Mouse (Mus musculus): Measurements from ENCODE around the gene Fbll1. TPM values are rescaled to one million over a fixed set of nuclear protein-coding genes. Genes with fewer than 3 reads are reported as not detected.

Gene Fbll1
- total and polyA plus RNA-seq, 2 experiments, result not detected

DNA sequence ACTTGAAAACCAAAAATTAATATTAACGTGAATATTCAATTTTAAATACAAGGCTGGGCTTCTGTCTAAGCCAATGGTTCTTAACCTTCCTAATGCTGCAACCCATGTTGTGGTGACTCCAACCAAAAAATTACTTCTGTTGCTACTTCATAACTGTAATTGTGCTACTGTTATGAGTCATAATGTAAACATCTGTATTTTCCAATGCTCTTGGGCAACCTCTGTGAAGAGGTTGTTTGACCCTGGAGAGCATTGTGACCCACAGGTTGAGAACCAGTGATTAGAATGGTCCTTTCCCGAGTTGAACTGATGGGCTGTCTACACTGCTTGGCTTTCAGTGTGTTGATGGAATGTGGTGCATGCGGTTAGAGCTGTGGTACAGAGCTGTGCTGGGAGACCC is 22.2 kb downstream of the Fbll1 start:
- TF ChIP-seq CTCF (IDR thresholded peaks at IDR 0.05; ENCODE audit: low read depth, low read length), result no peak

DNA sequence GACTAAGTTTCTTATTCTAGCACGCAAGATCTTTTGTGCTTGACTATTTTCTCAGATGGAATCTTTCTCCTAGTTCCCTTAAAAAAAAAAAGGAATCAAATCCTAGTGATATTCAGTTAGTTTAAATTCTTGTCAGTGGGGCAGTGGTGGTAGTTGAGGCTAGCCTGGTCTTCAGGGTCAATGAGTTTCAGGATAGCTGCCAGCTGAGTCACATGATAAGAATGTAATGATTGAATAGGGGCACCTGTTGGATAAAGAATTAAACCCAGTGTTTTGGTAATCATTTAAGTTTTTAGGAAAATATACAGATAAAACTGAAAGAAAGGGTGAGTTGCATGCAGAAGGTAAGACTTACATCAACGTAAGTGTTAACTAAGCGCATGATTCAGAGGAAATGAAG is 23.1 kb downstream of the Fbll1 start:
- peaks cover 43% of the 10 kb centered on the region for H3K36me3 ChIP-seq (ENCODE audit: control insufficient read depth, insufficient read depth, low read length)
- no peak for DNase-seq (ENCODE audit: extremely low read depth, low read depth, low spot score)
- TF ChIP-seq CTCF (IDR thresholded peaks at IDR 0.05; ENCODE audit: low read depth, low read length) (no peak), POLR2A (IDR thresholded peaks at IDR 0.05; ENCODE audit: extremely low read depth, insufficient read depth, low read length) (no peak)
- H3K4me3 ChIP-seq (ENCODE audit: insufficient read depth, low read depth, low read length), result no peak overlapping the region
- no peak overlapping the region for H3K9ac ChIP-seq (ENCODE audit: low read depth, low read length)
- H3K4me1 ChIP-seq (ENCODE audit: control insufficient read depth, insufficient read depth, low read length), result peaks cover 6% of the 10 kb centered on the region
- H3K27me3 ChIP-seq (ENCODE audit: control insufficient read depth, insufficient read depth, low read length), result no peaks in the 10 kb centered on the region
- H3K79me2 ChIP-seq (ENCODE audit: control insufficient read depth, insufficient read depth, low read length), result peaks cover 21% of the 10 kb centered on the region; the same call in 1 of the 2 replicates
- no peak overlapping the region for H3K27ac ChIP-seq (replicated peaks; ENCODE audit: insufficient read depth, low read depth, low read length)
- 96% methylated on average over 3 of the region's 3 CpGs for WGBS

More for the DNA sequence above, 22.2 kb downstream of the Fbll1 start:
- Histone ChIP-seq H3K4me1 (ENCODE audit: control insufficient read depth, insufficient read depth, low read length) (no peaks in the 10 kb centered on the region), H3K4me3 (ENCODE audit: insufficient read depth, low read depth, low read length) (no peak overlapping the region), H3K27me3 (ENCODE audit: control insufficient read depth, insufficient read depth, low read length) (no peaks in the 10 kb centered on the region), H3K27ac (replicated peaks; ENCODE audit: insufficient read depth, low read depth, low read length) (no peak overlapping the region), H3K9ac (ENCODE audit: low read depth, low read length) (no peak overlapping the region), H3K36me3 (ENCODE audit: control insufficient read depth, insufficient read depth, low read length) (peaks cover 45% of the 10 kb centered on the region), H3K79me2 (ENCODE audit: control insufficient read depth, insufficient read depth, low read length) (peaks cover 13% of the 10 kb centered on the region; the same call in 1 of the 2 replicates)
- WGBS, result 73% methylated on average over 3 of the region's 3 CpGs
- DNase-seq (ENCODE audit: extremely low read depth, low read depth, low spot score), result no peak

DNA sequence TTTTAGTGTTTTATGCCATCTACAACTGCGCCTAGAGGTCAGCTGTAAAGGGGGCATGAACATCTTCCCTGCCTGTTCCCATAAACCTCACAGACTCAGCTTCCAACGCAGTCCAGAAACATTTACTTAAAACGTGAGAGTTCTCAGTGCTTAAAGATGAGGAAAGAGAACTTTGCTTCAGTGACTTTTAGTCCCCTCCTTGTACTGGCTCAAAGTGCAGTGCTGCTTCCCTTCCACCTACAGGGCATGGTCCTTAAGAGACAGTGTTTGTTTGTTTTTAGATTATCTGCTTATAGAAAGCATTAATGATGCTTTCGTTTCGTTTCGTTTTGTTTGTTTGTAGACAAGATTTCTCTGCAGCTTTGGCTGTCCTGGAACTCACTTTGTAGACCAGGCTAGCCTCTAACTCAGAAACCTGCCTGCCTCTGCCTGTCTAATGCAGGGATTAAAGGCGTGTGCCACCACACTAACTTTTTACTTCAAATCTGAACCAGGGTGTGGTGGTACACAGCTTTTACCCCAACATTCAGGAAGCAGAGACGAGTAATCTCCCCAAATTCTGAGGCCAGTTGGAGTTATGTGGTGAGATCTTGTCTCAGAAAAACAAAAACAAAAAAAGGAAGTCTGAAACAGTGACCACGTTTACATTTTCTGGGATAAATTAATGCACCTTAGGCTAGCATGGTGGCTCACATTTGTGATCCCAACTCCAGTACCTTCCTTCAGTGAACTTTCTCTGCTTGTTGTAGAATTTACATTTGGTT is 27.8 kb downstream of the Fbll1 start:
- DNase-seq (ENCODE audit: extremely low read depth, low read depth, low spot score), result peak; percentile 75
- H3K4me1 ChIP-seq (ENCODE audit: control insufficient read depth, insufficient read depth, low read length), result peaks cover 9% of the 10 kb centered on the region
- WGBS, result 35% methylated on average over 9 of the region's 9 CpGs
- TF ChIP-seq POLR2A (IDR thresholded peaks at IDR 0.05; ENCODE audit: extremely low read depth, insufficient read depth, low read length), result no peak
- TF ChIP-seq CTCF (IDR thresholded peaks at IDR 0.05; ENCODE audit: low read depth, low read length), result no peak
- peak overlapping the region; percentile 56 for H3K9ac ChIP-seq (ENCODE audit: low read depth, low read length)
- H3K4me3 ChIP-seq (ENCODE audit: insufficient read depth, low read depth, low read length), result peak overlapping the region; percentile 80
- H3K36me3 ChIP-seq (ENCODE audit: control insufficient read depth, insufficient read depth, low read length), result peaks cover 4% of the 10 kb centered on the region; the same call in 1 of the 2 replicates
- peak overlapping the region; percentile 34; the same call in 1 of the 2 replicates for H3K27ac ChIP-seq (replicated peaks; ENCODE audit: insufficient read depth, low read depth, low read length)
- no peaks in the 10 kb centered on the region for H3K27me3 ChIP-seq (ENCODE audit: control insufficient read depth, insufficient read depth, low read length)
- peaks cover 25% of the 10 kb centered on the region; the same call in 1 of the 2 replicates for H3K79me2 ChIP-seq (ENCODE audit: control insufficient read depth, insufficient read depth, low read length)

DNA sequence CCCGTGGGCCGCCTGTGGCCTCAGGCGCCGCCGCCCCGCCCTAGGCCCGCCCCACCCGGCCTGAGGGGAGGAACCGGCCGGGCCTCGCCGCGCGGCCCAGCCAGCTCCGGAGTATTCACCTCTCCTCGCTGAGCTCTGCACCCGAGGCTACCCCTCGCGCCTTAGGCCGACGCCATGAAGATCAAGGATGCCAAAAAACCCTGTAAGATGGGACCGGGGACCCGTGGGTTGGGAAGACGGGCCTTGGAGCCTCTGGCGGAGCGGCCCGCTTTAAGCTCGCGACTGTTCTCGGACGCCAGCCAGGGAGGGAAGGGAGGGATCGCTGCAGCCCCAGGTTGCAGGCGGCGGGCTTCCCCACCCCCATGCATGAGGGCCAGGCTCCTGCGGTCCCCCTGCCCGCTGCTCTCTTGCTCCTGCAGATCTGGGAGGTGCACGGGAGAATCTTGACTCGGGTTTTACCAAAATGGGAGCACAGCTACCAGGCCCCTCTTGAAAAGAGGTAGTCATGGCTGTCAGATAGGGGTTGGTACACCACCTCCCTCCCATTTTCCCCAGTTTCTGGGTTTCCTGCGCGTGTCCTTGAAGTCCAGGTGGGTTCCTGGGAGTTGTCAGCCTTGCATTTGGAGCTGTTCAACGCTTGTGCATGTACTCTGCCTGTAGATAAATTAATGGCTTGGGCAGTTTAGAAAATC is 28.8 kb downstream of the Fbll1 start:
- no peaks in the 10 kb centered on the region for H3K27me3 ChIP-seq (ENCODE audit: control insufficient read depth, insufficient read depth, low read length)
- peak overlapping the region; percentile 93 for H3K27ac ChIP-seq (replicated peaks; ENCODE audit: insufficient read depth, low read depth, low read length)
- H3K9ac ChIP-seq (ENCODE audit: low read depth, low read length), result peak overlapping the region; percentile 86
- H3K4me1 ChIP-seq (ENCODE audit: control insufficient read depth, insufficient read depth, low read length), result peaks cover 9% of the 10 kb centered on the region
- TF ChIP-seq CTCF (IDR thresholded peaks at IDR 0.05; ENCODE audit: low read depth, low read length) (no peak), POLR2A (IDR thresholded peaks at IDR 0.05; ENCODE audit: extremely low read depth, insufficient read depth, low read length) (peak; percentile 73; the same call in 1 of the 2 replicates)
- H3K4me3 ChIP-seq (ENCODE audit: insufficient read depth, low read depth, low read length), result peak overlapping the region; percentile 80
- H3K36me3 ChIP-seq (ENCODE audit: control insufficient read depth, insufficient read depth, low read length), result peaks cover 3% of the 10 kb centered on the region; the same call in 1 of the 2 replicates
- peaks cover 23% of the 10 kb centered on the region; the same call in 1 of the 2 replicates for H3K79me2 ChIP-seq (ENCODE audit: control insufficient read depth, insufficient read depth, low read length)
- DNase-seq (ENCODE audit: extremely low read depth, low read depth, low spot score), result peak; percentile 60
- under 1% methylated on average over 37 of the region's 41 CpGs for WGBS

DNA sequence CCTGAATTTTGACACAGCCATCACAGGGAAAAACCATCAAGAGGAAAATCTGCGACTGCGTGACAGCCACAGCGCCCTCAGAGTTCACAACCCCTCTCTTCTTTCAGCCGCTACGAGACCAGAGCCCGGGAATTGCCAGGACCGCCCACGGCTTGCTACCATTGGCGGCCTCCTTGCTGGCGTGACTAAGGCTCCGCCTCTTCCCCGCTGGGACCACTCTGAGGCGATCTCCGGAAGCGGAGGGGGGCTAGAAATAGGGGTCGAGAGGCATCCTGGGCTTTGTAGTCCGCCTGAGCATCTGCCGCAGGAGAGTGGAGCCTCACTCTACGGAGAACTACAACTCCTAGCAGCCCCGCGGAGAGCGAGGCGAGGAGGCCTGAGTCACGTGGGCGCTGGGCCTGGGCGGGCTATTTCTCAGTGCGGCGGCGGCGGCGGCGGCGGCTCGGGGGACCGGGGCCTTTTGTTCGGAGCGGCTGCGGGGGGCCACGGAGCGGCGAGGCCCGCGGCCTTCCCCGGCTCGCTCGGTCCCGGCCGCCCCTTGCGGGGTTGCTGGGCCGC is 29.4 kb downstream of the Fbll1 start, which contains the start of gene Pank3:
Gene Pank3, plus strand, starts transcription at position 297 of the 558 bp plus-strand sequence.
- Histone ChIP-seq H3K27me3 (ENCODE audit: control insufficient read depth, insufficient read depth, low read length) (no peaks in the 10 kb centered on the region), H3K27ac (replicated peaks; ENCODE audit: insufficient read depth, low read depth, low read length) (peak within 1 kb of the TSS; percentile 93), H3K36me3 (ENCODE audit: control insufficient read depth, insufficient read depth, low read length) (peaks cover 3% of the 10 kb centered on the region; the same call in 1 of the 2 replicates), H3K4me3 (ENCODE audit: insufficient read depth, low read depth, low read length) (peak within 1 kb of the TSS; percentile 80), H3K4me1 (ENCODE audit: control insufficient read depth, insufficient read depth, low read length) (peaks cover 9% of the 10 kb centered on the region), H3K9ac (ENCODE audit: low read depth, low read length) (peak within 1 kb of the TSS; percentile 86), H3K79me2 (ENCODE audit: control insufficient read depth, insufficient read depth, low read length) (peaks cover 23% of the 10 kb centered on the region; the same call in 1 of the 2 replicates)
- under 1% methylated on average over 49 of the region's 50 CpGs for WGBS
- TF ChIP-seq POLR2A (IDR thresholded peaks at IDR 0.05; ENCODE audit: extremely low read depth, insufficient read depth, low read length) (0 out of 2 replicates have a peak, but pooled peaks have one; percentile 39), CTCF (IDR thresholded peaks at IDR 0.05; ENCODE audit: low read depth, low read length) (no peak)
- DNase-seq (ENCODE audit: extremely low read depth, low read depth, low spot score), result peak; percentile 98

Data from liver, adult 2 months (tissue).